Mouse (Mus musculus): ENCODE measurements around the gene Cby3. TPM values are rescaled to one million over a fixed set of nuclear protein-coding genes. Genes with fewer than 3 reads are reported as not detected.

Gene Cby3
- polyA plus RNA-seq (2017; shearing (Covaris generic)), result under 1 TPM; 0.46 to 0.55 TPM

GRCm38 (mm10) chr11:50354162-50354561, at the start of gene Cby3:
Gene Cby3, plus strand, starts transcription at chr11:50354462.

GRCm38 (mm10) chr11:50325496-50326301, 28.6 kb upstream of the Cby3 start, which contains the start of gene Canx:
Gene Canx, minus strand, starts transcription at chr11:50325673.

DNA sequence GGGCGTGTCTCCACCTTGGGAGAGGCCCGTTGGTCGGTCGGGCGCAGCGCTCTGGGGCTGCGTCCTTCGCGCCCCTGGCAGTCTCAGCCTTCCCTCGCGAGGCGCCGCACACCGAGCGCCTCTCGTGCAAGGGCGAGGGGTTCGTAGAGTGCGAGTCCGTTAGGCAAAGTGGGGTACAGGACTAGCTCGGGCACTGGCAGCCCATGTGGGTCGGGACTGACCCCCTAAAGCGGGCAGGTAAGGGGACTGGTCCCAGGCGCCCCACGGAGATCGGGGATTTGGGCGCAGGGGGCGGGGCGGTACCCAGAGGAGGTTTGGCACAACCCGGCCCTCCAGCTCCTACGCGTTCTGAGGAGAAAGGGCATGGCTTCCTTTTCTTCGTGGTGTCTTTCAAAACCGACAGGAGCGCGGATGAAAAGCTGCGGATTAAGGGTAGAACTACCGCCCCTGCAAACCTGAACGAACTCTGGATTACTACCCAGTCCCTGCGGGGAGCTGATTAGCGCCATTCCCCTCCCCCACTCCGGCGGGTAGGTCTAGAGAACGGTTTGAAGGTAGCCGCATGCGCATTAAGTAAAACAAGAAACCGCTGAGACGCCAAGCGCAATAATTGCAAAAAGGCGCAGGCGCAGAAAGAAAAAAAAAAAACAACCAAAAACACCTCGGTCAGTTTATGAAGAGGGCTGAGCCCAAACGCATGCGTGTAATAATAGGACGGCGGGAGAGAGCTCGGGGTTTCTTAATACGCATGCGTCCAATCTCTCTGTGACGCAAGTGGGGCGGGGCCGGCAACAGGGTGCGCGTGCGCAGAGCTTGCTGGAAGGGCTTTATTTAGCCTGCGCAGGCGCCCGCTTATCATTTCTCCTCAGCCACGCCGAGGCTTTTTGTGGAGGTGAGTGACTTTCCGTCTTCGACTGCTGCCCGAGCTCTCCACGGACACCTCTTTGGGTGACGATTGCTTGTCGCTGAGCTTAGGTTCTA, 22.9 kb downstream of the Cby3 start, which contains the start of gene Hnrnph1:
Gene Hnrnph1 (plus strand): TSS at position 80 of the 981 bp plus-strand sequence.

Other genes starting within 250 kb of the Cby3 start
- gene Tbc1d9b, start 223.1 kb upstream of the Cby3 start, polyA plus RNA-seq (2017; shearing (Covaris generic)), result 10 to 100 TPM; 64.3 to 82.5 TPM
- 1 to 10 TPM; 4.5 to 5.0 TPM for gene Mrnip, start 180.0 kb upstream of the Cby3 start, polyA plus RNA-seq (2017; shearing (Covaris generic))
- 100 to 1,000 TPM; 381 TPM for gene Sqstm1, start 143.6 kb upstream of the Cby3 start, polyA plus RNA-seq (2017; shearing (Covaris generic))
- gene Mgat4b, start 143.6 kb upstream of the Cby3 start, polyA plus RNA-seq (2017; shearing (Covaris generic)), result 10 to 100 TPM; 18.8 to 23.6 TPM
- gene Ltc4s, start 115.8 kb upstream of the Cby3 start, polyA plus RNA-seq (2017; shearing (Covaris generic)), result 1 to 10 TPM in 1 of 2 experiments, under 1 TPM in 1; 0.64 to 3.0 TPM
- gene Maml1, start 62.2 kb upstream of the Cby3 start, polyA plus RNA-seq (2017; shearing (Covaris generic)), result 1 to 10 TPM; 3.3 to 3.8 TPM
- gene Canx, start 28.8 kb upstream of the Cby3 start, polyA plus RNA-seq (2017; shearing (Covaris generic)), result 100 to 1,000 TPM; 158 to 185 TPM
- 100 to 1,000 TPM; 206 to 237 TPM for gene Hnrnph1, start 22.5 kb downstream of the Cby3 start, polyA plus RNA-seq (2017; shearing (Covaris generic))
- 10 to 100 TPM; 33.3 to 36.2 TPM for gene Rufy1, start 76.7 kb downstream of the Cby3 start, polyA plus RNA-seq (2017; shearing (Covaris generic))
- 1 to 10 TPM in 1 of 2 experiments, under 1 TPM in 1; 0.18 to 1.1 TPM for gene Adamts2, start 247.6 kb downstream of the Cby3 start, polyA plus RNA-seq (2017; shearing (Covaris generic))